Mouse (Mus musculus) layer of hippocampus, postnatal 36 days (tissue): Measurements from ENCODE around the gene Lin7b. TPM values are rescaled to one million over a fixed set of nuclear protein-coding genes. Genes with fewer than 3 reads are reported as not detected.
"Not testable (repeated sequence)": the region's sequence is repeated elsewhere in the genome, so short reads cannot be mapped to it uniquely, and the experiment has no call there.

ENCODE experiments used
- DNase-seq, 2 experiments: peaks; one replicate each; pipeline ENCODE4 v3.0.0; 2022
- total RNA-seq, 2 experiments: library from RNA; stranded (reverse); gene quantifications; 2 replicates each; pipeline ENCODE4 v1.2.3; 2021

Gene Lin7b
- total RNA-seq: 100 to 1,000 TPM; 133 to 154 TPM

GRCm38 (mm10) chr7:45370475-45371311 is at the start of gene Lin7b:
Lin7b (minus strand) TSS chr7:45370583.
- peak; percentile 90 to 94 for DNase-seq

DNA sequence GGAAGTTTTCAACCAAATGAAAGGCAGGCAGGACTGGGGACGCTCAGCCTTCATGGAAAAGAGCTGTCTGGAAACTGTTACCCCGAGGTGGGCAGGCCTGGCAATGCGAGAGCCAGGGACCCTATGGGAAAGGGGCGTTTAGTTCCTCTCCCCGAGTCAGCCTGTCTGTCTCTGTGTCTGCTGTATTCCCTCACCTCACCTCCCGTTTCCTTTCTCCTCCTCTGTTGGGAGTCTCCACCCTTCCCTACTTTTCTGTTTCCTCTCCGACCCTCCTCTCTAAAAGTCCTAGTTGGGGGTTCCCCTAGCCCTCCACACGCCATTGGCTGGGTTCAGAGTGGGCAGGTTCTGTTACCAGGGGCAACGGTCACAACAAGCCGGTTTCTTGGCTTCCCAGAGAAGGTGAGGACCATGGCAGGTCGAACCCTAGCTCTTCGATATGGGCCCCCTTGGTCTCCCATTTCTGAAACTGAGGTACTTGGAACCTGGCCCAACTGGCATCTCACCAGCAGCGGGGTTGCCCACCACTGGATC is 47.6 kb upstream of the Lin7b start:
- DNase-seq: no peak

GRCm38 (mm10) chr7:45415636-45416035 is 45.3 kb upstream of the Lin7b start:
- no peak for DNase-seq

GRCm38 (mm10) chr7:45414740-45415224 is 44.4 kb upstream of the Lin7b start:
- DNase-seq: no peak

DNA sequence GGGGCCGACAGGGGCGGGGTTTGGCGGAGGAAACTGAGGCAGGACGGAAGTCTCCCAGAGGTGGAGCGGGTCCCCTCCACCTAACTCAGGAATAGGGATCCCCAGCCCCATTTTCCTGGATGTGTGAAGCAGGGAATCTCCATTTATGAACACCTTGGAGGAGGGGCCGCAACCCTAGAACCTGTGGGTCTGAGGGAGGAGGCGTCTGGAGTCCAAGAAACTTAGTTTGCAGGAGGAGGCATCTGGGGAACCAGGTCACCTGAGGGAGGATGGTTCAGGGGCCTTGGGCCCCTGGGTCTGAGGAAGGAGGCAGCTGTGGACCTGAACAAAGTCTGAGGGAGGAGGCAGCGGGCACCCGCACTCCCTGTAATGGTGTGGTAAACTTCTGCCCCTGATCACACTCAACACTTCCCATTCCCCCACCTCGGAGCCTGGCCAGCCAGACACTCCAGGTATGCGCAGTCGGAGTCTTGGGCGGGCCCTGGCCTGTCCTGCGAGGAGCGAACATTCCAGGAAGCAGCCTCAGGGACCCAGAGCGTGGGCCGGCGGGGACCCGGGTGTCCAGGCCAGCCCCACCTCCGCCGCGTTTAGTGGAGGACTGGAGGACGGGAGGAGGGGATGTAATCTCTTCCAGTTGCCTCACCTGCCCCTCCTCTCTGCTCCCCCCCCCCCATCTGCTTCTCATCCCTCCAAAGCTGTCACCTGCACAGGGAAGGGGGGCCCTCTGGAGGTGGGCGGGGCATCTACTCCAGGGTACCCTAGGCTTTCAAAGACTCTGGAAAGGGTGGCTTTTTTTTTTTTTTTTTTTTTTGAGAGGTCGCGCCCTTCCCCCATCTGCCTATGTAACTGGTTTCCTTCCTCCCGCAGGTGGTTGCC is 43.7 kb upstream of the Lin7b start:
- DNase-seq: no peak

DNA sequence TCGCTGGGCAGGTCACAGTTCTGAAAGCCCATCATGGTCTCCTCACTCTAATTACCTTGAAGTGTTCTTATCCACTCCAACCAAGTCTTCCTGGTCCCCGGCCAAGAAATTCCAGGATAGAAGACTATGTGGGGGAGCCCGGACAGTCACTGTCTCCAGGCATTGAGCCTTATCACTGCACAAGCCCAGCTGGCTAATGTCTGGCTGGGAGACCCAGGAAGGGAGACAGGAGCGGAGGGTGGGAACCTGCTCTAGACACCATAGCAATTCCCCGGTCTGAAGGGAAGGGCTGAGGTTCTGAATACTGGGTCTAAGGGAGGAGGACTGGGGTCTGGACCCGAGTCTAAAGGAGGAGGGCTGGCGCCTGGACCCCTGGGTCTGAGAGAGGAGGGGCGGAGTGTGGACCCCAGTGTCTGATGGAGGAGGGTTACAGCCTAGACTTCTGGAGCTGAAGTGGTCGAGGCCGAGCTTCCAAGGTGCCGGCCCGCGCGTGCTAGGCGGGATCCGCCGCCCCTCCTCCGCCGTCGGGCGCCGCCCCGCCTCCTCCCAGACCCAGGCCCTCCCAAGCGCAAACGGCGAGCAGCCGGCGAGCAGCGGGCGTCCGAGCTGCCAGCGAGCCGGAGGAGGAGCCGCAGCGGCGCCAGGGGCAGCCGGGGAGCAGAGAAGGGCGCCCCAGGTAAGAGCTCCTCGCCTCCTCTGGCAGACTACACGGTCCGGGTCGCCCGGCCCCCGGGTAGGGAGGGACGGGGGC is 42.9 kb upstream of the Lin7b start, which contains the start of gene Ntf5:
TSS of gene Ntf5 (plus strand) at position 583 of the 751 bp plus-strand sequence.
- no peak for DNase-seq

GRCm38 (mm10) chr7:45412421-45412820 is 42.0 kb upstream of the Lin7b start:
- DNase-seq: no peak

DNA sequence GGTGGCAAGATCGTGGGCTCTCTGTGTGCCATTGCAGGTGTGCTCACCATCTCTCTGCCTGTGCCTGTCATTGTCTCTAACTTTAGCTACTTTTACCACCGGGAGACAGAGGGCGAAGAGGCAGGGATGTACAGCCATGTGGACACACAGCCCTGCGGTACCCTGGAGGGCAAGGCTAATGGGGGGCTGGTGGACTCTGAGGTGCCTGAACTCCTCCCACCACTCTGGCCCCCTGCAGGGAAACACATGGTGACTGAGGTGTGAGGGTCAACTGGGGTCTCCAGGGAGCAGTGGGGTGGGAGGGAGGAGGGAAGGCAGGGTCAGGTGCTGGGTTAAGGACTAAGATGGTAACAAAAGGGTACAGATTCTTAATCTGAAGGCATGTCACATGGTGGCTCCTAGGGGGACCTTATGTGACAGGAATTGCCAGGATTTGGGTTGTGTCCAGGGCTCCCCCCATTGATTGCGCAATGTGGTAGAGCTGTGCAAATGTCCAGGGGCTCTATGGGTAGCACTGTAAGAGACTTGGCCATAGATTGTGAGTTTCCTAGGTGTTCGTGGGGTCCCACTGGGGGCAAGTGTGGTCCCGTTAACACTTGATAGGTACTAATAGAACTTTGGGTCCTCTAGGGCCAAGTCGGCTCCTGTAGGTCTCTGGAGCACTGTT is 39.2 kb upstream of the Lin7b start:
- DNase-seq: no peak

GRCm38 (mm10) chr7:45408949-45409348 is 38.6 kb upstream of the Lin7b start:
- DNase-seq: no peak

DNA sequence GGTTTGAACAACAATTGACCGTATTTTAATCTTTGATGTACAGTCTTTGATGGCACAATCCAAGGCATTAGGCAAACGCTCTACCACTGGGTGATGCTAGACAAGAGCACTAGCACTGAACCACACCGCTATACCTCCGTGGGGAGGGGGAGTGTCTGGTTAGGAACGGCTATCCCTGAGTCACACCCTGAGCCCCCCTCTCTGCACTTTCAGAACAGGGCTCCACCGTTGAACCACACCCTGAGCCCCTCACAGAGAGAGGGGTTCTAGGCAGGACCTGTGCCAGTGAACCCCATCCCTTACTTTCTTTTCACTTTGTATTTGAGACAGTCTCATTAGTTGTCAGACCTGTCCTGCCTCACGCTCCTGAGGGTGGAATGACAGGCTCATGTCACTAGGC is 38.0 kb upstream of the Lin7b start:
- DNase-seq: no peak

- no peak for DNase-seq
These were observed 37.5 kb upstream of the Lin7b start for GRCm38 (mm10) chr7:45407836-45408235.

DNA sequence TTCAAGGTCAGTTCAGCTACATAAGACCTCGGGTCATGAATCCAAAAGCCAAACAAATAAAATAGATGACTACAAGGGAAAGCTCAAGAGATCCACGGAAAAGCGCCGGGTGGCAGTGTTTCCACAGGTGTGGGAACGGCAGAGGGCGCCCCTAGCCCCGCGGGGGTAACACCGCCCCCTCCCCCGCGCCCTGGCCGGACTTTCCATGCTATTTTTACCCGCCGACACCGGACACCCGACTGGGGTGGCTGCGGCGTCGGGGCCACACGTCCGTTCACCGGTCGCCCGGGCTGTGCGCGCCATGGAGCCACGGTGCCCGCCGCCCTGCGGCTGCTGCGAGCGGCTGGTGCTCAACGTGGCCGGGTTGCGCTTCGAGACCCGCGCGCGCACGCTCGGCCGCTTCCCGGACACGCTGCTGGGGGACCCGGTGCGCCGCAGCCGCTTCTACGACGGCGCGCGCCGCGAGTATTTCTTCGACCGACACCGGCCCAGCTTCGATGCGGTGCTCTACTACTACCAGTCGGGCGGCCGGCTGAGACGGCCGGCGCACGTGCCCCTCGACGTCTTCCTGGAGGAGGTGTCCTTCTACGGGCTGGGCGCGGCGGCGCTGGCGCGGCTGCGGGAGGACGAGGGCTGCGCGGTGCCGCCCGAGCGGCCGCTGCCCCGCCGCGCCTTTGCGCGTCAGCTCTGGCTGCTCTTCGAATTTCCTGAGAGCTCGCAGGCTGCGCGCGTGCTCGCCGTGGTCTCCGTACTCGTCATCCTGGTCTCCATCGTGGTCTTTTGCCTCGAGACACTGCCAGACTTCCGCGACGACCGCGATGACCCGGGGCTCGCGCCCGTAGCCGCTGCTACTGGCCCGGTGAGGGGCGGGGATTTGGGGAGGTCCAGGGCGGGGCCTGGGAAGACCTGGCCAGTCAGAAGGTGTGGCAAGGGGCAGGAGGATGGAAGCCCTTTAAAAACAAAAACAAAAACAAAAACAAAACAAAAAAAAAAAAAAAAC is 36.1 kb upstream of the Lin7b start:
- DNase-seq: no peak

DNA sequence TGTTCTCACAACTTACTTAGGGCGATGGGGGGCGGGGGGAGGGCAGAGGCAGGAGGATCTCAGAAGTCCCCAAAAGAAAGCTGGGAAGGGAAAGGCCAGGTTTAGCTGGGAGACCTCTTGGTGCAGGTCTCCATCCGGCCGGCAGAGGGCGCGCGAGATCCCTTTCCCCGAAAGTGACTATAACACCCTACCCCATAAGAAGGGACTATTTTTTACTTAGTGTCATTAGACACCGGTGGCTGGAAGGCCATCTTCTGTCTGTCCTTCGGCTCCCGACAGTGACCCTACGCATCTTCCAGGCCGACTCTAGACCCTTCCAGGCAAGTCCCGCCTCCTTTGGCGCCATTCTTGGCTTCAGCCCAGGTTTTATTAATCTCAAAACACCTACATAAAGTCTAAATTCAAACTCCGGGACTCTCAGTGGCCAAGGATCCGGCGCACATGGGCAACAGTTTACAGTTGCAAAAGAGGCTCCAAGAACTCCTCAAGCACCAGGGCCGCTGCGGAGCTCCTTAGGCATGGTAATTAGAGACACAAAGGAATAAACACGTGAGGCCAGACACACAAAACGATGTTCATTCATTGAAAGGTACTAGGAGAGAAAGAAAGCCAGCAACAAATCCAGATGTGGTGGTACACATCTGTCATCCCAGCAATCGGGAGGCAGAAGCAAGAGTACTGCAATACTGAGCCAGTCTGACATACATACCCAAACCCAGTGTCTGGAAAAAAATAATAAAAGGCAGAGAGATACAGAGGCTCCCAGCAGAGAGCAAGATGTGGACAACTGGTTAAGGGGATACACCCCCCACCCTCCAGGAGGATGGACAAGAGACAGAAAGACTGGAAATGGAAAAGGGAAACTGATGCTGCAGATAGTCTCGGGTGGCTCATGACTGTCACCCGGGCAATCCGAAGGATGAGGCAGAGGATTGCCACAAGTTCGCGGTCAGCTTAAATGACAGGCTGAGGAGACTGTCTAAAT is 35.0 kb upstream of the Lin7b start, which contains the start of gene Kcna7:
TSS of gene Kcna7 (plus strand) at position 563 of the 985 bp plus-strand sequence.
- peak; percentile 50 to 67 for DNase-seq

DNA sequence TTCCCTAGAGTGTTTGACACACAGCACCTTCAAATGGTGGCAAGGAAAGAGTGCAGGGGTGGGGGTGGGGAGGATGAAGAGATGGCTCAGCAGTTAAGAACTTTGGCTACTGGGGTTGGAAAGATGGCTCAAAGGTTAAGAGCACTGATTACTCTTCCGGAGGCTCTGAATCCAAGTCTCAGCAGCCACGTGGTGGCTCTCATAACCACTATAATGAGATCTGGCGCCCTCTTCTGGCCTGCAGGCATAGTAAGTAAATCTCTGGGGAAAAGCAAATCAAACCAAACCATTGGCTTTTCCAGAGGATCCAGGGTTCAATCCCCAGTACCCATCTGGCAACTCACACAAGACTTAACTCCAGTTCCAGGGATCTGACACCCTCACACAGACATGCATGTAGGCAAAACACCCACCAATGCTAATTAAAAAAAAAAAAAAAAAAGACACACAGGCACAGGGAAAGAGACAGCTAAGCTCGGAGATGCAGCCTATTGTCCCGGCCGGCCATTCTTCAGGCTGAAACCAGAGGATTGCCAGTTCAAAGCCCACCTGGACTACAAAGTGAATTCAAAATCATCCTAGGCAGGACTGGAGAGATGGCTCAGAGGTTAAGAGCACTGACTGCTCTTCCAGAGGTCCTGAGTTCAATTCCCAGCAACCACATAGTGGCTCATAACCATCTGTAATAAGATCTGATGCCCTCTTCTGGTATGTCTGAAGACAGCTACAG is 33.3 kb upstream of the Lin7b start:
- no peak for DNase-seq

DNA sequence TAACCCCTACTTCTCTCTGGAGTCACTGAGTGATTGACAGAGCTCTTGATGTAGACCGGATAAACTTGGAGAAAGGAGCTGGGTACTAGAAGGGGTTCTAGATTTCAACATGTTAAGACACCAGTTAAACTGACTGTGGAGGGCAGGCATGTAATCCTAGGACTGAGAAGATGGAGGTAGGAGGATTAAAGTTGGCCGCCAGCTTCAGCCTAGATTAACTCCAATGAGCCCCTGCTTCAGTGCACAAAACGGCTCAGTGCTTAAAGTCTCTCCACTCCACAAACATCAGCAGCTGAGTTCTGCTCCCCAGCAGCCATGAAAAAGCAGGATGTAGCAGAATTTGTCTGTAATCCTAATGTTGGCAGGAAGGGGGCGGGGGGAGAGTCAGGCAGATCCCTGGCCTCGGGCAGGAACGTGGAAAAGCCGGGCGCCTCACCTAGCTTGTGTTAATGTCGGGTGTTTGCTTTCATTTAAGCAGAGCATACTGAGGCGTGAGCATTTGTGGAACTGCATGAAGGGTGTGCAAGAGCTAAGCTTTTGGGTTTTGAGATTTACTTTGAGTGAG is 31.2 kb upstream of the Lin7b start:
- no peak for DNase-seq

GRCm38 (mm10) chr7:45396787-45397186 is 26.4 kb upstream of the Lin7b start:
- no peak for DNase-seq

DNA sequence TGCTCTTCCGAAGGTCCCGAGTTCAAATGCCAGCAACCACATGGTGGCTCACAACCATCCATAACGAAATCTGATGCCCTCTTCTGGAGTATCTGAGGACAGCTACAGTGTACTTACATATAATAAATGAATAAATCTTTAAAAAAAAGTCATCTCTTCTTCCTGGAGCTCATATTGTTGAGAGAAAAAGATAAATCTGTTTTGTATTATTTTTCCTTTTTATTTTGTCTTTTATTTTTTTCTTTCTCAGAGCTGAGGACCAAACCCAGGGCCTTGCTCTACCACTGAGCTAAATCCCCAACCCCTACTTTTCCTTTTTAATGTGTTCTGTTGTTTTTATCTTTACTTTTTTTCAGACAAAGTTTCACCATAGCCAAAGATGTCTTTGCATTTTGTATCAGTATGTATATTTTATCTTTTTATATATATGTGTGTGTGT is 26.0 kb upstream of the Lin7b start:
- not testable (repeated sequence) for DNase-seq
